Mouse (Mus musculus): Measurements from ENCODE around the gene Rbfox1.

DNA sequence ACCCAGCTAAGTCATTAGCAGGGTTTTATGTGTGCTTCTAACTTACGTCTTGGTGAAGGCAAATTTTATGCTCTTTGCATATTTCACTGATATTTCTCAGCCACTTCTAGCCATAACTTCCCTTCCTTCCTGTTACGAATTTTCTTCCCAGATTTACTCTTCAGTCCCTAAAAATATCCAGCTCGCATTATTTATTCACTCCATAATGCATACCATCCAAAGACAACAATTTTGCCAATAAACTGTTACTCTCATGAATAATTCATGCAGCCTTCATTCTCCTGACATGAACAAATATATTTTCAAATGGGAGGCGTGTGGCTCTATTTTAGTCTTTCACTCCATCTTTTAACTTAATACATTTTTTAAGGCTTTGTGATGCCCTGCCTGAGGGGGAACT, 1029.4 kb downstream of the Rbfox1 start:
- TF ChIP-seq CTCF (IDR thresholded peaks at IDR 0.05; ENCODE audit: control insufficient read depth, insufficient read depth, insufficient read length) (no peak), MAX (IDR thresholded peaks at IDR 0.05) (no peak)

Data from C2C12 (cell line).